Mouse (Mus musculus): Measurements from ENCODE around the gene Gm5136. TPM values are rescaled to one million over a fixed set of nuclear protein-coding genes. Genes with fewer than 3 reads are reported as not detected.

The Gm5136 gene
- polyA plus RNA-seq, 1 experiment from 2014 or later, result 0.34 TPM

- no peaks in the 10 kb centered on the region for H3K9me3 ChIP-seq (ENCODE audit: control insufficient read depth, low read length)
- no peak overlapping the region for H3K27ac ChIP-seq (ENCODE audit: low read length)
- ATAC-seq, result no peak
- no peak overlapping the region for H3K4me3 ChIP-seq (replicated peaks; ENCODE audit: low read length)
- no peak overlapping the region for H3K9ac ChIP-seq (replicated peaks; ENCODE audit: low read depth, low read length)
- H3K27me3 ChIP-seq (replicated peaks; ENCODE audit: control insufficient read depth, insufficient read depth, low read length), result no peaks in the 10 kb centered on the region
- H3K36me3 ChIP-seq (ENCODE audit: control insufficient read depth, insufficient read depth), result no peaks in the 10 kb centered on the region
- H3K4me1 ChIP-seq (replicated peaks; ENCODE audit: control insufficient read depth, insufficient read depth, low read length), result no peaks in the 10 kb centered on the region
- 88% methylated on average over 11 of the region's 11 CpGs for WGBS
- no peak overlapping the region for H3K4me2 ChIP-seq (ENCODE audit: low read length)
Measured at GRCm38 (mm10) chr10:108655074-108655473, 44.9 kb downstream of the Gm5136 start.

DNA sequence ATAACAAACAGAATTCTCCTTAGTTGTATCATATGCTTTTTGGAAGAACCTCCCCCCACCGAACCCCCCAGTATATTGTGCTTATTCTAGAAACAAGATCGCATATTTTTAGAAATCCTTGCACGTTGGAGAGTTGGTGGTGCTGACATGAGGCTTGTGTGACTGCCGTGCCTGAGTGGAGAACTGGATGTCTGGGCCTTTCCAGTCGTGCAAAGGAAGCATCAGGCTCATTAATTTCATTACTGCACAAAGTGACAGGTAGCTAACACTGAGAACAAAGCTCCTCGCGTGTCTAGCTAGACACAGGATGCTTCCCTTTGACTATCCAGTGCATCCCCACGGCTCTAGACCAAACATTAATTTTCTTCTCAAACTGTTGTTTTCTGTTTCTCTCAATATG is 47.1 kb downstream of the Gm5136 start:
- Histone ChIP-seq H3K36me3 (ENCODE audit: control insufficient read depth, insufficient read depth) (no peaks in the 10 kb centered on the region), H3K9me3 (ENCODE audit: control insufficient read depth, low read length) (no peaks in the 10 kb centered on the region), H3K4me1 (replicated peaks; ENCODE audit: control insufficient read depth, insufficient read depth, low read length) (no peaks in the 10 kb centered on the region), H3K4me3 (replicated peaks; ENCODE audit: low read length) (no peak overlapping the region), H3K9ac (replicated peaks; ENCODE audit: low read depth, low read length) (no peak overlapping the region), H3K27ac (ENCODE audit: low read length) (no peak overlapping the region), H3K27me3 (replicated peaks; ENCODE audit: control insufficient read depth, insufficient read depth, low read length) (no peaks in the 10 kb centered on the region), H3K4me2 (ENCODE audit: low read length) (no peak overlapping the region)
- ATAC-seq, result no peak
- 64% methylated on average over 8 of the region's 8 CpGs for WGBS

DNA sequence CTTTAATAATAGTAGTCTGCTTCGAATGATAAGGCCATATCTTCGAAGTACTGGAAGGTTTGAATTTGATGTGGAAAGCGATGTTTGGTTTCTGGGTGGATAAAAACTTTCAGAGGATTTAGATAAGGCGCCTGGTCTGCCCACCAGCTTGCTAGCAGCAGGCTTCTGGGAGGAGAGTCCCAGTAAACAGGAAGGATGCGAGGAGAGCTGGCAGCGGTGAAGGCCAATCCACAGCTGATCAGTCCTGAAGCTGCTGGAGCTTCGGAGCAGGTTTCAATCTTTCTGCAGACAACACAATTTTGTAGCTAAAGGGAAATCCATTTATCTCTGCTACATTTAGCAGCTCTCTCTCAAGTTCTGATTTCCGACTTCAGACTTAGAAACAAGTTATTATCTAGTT is 47.9 kb downstream of the Gm5136 start:
- no peaks in the 10 kb centered on the region for H3K4me1 ChIP-seq (replicated peaks; ENCODE audit: control insufficient read depth, insufficient read depth, low read length)
- no peak overlapping the region for H3K4me2 ChIP-seq (ENCODE audit: low read length)
- no peaks in the 10 kb centered on the region for H3K27me3 ChIP-seq (replicated peaks; ENCODE audit: control insufficient read depth, insufficient read depth, low read length)
- H3K9me3 ChIP-seq (ENCODE audit: control insufficient read depth, low read length), result no peaks in the 10 kb centered on the region
- H3K4me3 ChIP-seq (replicated peaks; ENCODE audit: low read length), result no peak overlapping the region
- 90% methylated on average over 8 of the region's 8 CpGs for WGBS
- H3K9ac ChIP-seq (replicated peaks; ENCODE audit: low read depth, low read length), result no peak overlapping the region
- H3K27ac ChIP-seq (ENCODE audit: low read length), result no peak overlapping the region
- no peaks in the 10 kb centered on the region for H3K36me3 ChIP-seq (ENCODE audit: control insufficient read depth, insufficient read depth)
- no peak for ATAC-seq

DNA sequence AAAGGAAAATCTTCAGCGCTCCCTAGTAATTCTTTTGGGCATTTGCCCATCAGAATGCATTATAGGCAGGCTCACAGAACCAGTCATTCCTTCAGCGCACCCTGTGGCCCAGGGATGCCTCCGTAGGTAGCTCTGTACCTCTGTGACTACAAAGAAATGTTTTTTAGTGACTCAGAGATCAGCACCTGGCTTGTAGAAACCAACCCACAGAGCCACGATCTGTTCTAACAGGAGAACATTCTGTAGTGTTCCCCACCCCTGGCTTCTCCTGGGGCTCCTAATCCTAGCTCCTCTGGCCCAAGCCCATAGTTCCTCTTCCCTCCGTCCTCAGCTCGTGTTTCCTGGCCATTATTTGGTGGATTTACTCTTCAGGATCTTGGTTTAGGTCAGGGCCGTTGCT is 50.8 kb downstream of the Gm5136 start:
- H3K27me3 ChIP-seq (replicated peaks; ENCODE audit: control insufficient read depth, insufficient read depth, low read length), result no peaks in the 10 kb centered on the region
- ATAC-seq, result no peak
- 70% methylated on average over 7 of the region's 7 CpGs for WGBS
- H3K9ac ChIP-seq (replicated peaks; ENCODE audit: low read depth, low read length), result no peak overlapping the region
- H3K27ac ChIP-seq (ENCODE audit: low read length), result no peak overlapping the region
- no peaks in the 10 kb centered on the region for H3K4me1 ChIP-seq (replicated peaks; ENCODE audit: control insufficient read depth, insufficient read depth, low read length)
- no peak overlapping the region for H3K4me2 ChIP-seq (ENCODE audit: low read length)
- H3K9me3 ChIP-seq (ENCODE audit: control insufficient read depth, low read length), result no peaks in the 10 kb centered on the region
- no peaks in the 10 kb centered on the region for H3K36me3 ChIP-seq (ENCODE audit: control insufficient read depth, insufficient read depth)
- H3K4me3 ChIP-seq (replicated peaks; ENCODE audit: low read length), result no peak overlapping the region
